Comparison of ENCODE assay signal across 8 mouse cellular contexts in genomic region chr13:21918570-21919419, GRCm38 (mm10). TPM values are rescaled to one million over a fixed set of nuclear protein-coding genes. Genes with fewer than 3 reads are reported as not detected.
DNase-seq lines count a peak whose midpoint lies in the region; ATAC-seq and TF ChIP-seq lines count a peak whose summit lies in the region.

No protein-coding gene starts in this region.

- H3K4me1 ChIP-seq in liver, embryonic 14.5 days (replicated peaks; ENCODE audit: control insufficient read depth in 2 of 2, insufficient read depth in 2 of 2, low read length in 1 of 2): peaks cover 6 to 24% of the 10 kb centered on the region in 2 experiments; a peak in 3 of 4 replicates

- peaks cover 2% of the 10 kb centered on the region; the same call in 1 of the 2 replicates for H3K27me3 ChIP-seq in liver, embryonic 14.5 days (ENCODE audit: control insufficient read depth, insufficient read depth, low read length)

- TF ChIP-seq CTCF in left cerebral cortex, adult 2 months (IDR thresholded peaks at IDR 0.05): no peak
- TF ChIP-seq CTCF in liver, embryonic 14.5 days (IDR thresholded peaks at IDR 0.05; ENCODE audit: low read depth): no peak

- intact Hi-C loops in left cerebral cortex, adult 2 months (cut with DNase I): loop anchor here (5.0 to 10.0 kb wide), 2 partner anchors 104 to 1386 kb away; no protein-coding TSS in a partner anchor
- intact Hi-C loops in left cerebral cortex, postnatal 10 days (cut with DNase I): loop anchor here (10.0 kb wide), 1 partner anchor 1486 kb away; no protein-coding TSS in a partner anchor

- H3K27ac ChIP-seq in left cerebral cortex, adult 2 months: no peak overlapping the region
- H3K27ac ChIP-seq in liver, embryonic 14.5 days: peak overlapping the region; percentile 35

- peak overlapping the region; percentile 88 for H3K4me2 ChIP-seq in liver, embryonic 14.5 days (ENCODE audit: low read depth)

- H3K36me3 ChIP-seq in liver, embryonic 14.5 days (replicated peaks; ENCODE audit: control insufficient read depth, insufficient read depth, low read depth): no peaks in the 10 kb centered on the region

- peak overlapping the region; percentile 37 for H3K4me3 ChIP-seq in left cerebral cortex, adult 2 months
- H3K4me3 ChIP-seq in liver, embryonic 14.5 days (ENCODE audit: insufficient read depth in 1 of 2, low read depth in 2 of 2, low read length in 2 of 2): peak overlapping the region; percentile 71 to 78

- DNase-seq in left cerebral cortex, adult 2 months (ENCODE audit: extremely low spot score in 1 of 2, low spot score in 2 of 2): peak in 1 of 2 experiments; percentile 46
- no peak for DNase-seq in left cerebral cortex, postnatal 10 days (ENCODE audit: extremely low spot score in 1 of 2, low spot score in 2 of 2)
- peak; percentile 70 for DNase-seq in c-Kit-positive CD71-negative TER-119-negative erythroid progenitor cells, embryonic 14.5 days (ENCODE audit: low read depth)
- DNase-seq in gastrocnemius, postnatal 25 days: peak; percentile 51
- peak; percentile 75 for DNase-seq in induced T-regulatory cell, adult 2 months (ENCODE audit: low read depth)
- peak; percentile 71 to 79 (median 75) for DNase-seq in liver, embryonic 14.5 days (ENCODE audit: low read depth in 3 of 3, low spot score in 3 of 3)
- DNase-seq in natural killer cell, adult 2 months (ENCODE audit: low spot score in 2 of 2): peak; percentile 56 to 73
- DNase-seq in thymus, postnatal 0 days (ENCODE audit: low spot score): peak; percentile 84

- TF ChIP-seq EP300 in liver, embryonic 14.5 days (IDR thresholded peaks at IDR 0.05; ENCODE audit: low read depth): 0 out of 2 replicates have a peak, but pooled peaks have one; percentile 11

- peak overlapping the region; percentile 74 for H3K9ac ChIP-seq in liver, embryonic 14.5 days (replicated peaks)

- under 1% methylated on average over 38 of the region's 38 CpGs for WGBS in liver, embryonic 14.5 days (ENCODE audit: insufficient replicate concordance)

- H3K9me3 ChIP-seq in liver, embryonic 14.5 days (ENCODE audit: control insufficient read depth, low read length): no peaks in the 10 kb centered on the region

- ATAC-seq in liver, embryonic 14.5 days (ENCODE audit: insufficient read depth): peak; percentile 87

RNA-seq across cellular contexts. Expression of gene Zfp184, which starts 26.1 kb away (rescaled TPM):
- total RNA-seq in left cerebral cortex, adult 2 months (2021): 1 to 10 TPM; 3.8 to 3.9 TPM
- total RNA-seq in left cerebral cortex, postnatal 10 days (2021): 1 to 10 TPM; 3.9 to 5.1 TPM
- total RNA-seq in gastrocnemius, postnatal 25 days (2021): under 1 TPM; 0.26 to 0.54 TPM
- 0.30 and 0.41 TPM in 2 replicates for polyA plus RNA-seq in liver, embryonic 14.5 days (2012; rRNA removed)
- 0.50 and 0.82 TPM in 2 replicates for polyA plus RNA-seq in liver, embryonic 14.5 days (2014; fragmentation: Nextera tagmentation; extraction: Ambion mirVana)
- 3.7 and 4.4 TPM in 2 replicates for polyA plus RNA-seq in thymus, postnatal 0 days (2015; fragmentation: Nextera tagmentation; extraction: Ambion mirVana)

Comparison
In these comparisons a context has a peak if more than half of its experiments do, and no peak if none do; other contexts are left out.
1. DNase-seq: peak in c-Kit-positive CD71-negative TER-119-negative erythroid progenitor cells, embryonic 14.5 days (single experiment), gastrocnemius, postnatal 25 days (single experiment), induced T-regulatory cell, adult 2 months (single experiment), liver, embryonic 14.5 days (3 of 3), natural killer cell, adult 2 months (2 of 2) and thymus, postnatal 0 days (single experiment); none in left cerebral cortex, postnatal 10 days (0 of 2).